Mouse (Mus musculus) lung, postnatal 0 days (tissue): ENCODE results near the gene Krt6a.
"Not testable (repeated sequence)": the region's sequence is repeated elsewhere in the genome, so short reads cannot be mapped to it uniquely, and the experiment has no call there.

Source experiments
- CTCF ChIP-seq: IDR thresholded peaks from 2 replicates; pipeline ENCODE4 v1.5.1; 2016; ENCODE audit warnings: antibody characterized with exemption, mild to moderate bottlenecking
- EP300 ChIP-seq: IDR thresholded peaks from 2 replicates; pipeline ENCODE4 v1.6.1; 2016; ENCODE audit warnings: antibody characterized with exemption, mild to moderate bottlenecking, control low read depth

DNA sequence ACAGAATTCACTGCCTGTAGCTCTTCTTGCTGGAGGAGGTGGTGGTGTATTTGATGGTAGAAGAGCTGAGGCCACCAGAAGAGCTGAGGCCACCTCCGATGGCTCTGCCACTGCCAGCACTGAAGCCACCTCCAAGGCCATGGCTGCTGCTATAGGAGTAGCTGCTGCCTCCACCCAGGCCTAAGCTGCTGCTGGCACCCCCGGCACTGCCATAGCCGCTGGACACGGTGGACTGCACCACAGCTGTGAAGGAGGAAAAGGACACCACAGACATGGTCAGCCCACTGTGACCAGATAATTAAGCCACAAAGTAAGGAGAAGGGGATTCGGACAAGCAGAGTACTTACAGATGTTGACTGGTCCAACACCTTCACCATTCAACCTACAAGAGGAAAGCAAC lies 3.6 kb downstream of the Krt6a start:
- TF ChIP-seq CTCF, EP300: not testable (repeated sequence)
